Mouse (Mus musculus) lung, embryonic 15.5 days (tissue): ENCODE results near the gene Bmp6. TPM values are rescaled to one million over a fixed set of nuclear protein-coding genes. Genes with fewer than 3 reads are reported as not detected.

ENCODE experiments used
- ATAC-seq: fragments of 200-750 bp; cut with Nextera tagmentation; 2 replicates; pipeline ENCODE4 v1.8.0; 2017; ENCODE audit warnings: moderate number of reproducible peaks, borderline replicate concordance; ENCODE audit not compliant: low FRiP score, low TSS enrichment; ENCODE audit errors: extremely low read depth
- H3K27ac ChIP-seq: fragments of 300-500 bp; sonication (generic); 2 replicates; pipeline ENCODE4 v1.5.1; 2015; ENCODE audit warnings: moderate library complexity, mild to moderate bottlenecking, inconsistent platforms
- H3K27me3 ChIP-seq: fragments of 300-500 bp; sonication (generic); 2 replicates; pipeline ENCODE4 v1.6.1; 2015; ENCODE audit warnings: inconsistent platforms
- H3K36me3 ChIP-seq: fragments of 300-500 bp; sonication (generic); 2 replicates; pipeline ENCODE4 v1.6.1; 2015; ENCODE audit warnings: inconsistent platforms
- H3K4me1 ChIP-seq: fragments of 300-500 bp; sonication (generic); 2 replicates; pipeline ENCODE4 v1.6.1; 2015; ENCODE audit warnings: inconsistent platforms
- H3K4me2 ChIP-seq: fragments of 300-500 bp; sonication (generic); 2 replicates; pipeline ENCODE4 v1.6.1; 2015; ENCODE audit warnings: inconsistent platforms, mild to moderate bottlenecking, moderate library complexity
- H3K4me3 ChIP-seq: fragments of 300-500 bp; sonication (generic); 2 replicates; pipeline ENCODE4 v1.5.1; 2015; ENCODE audit warnings: mild to moderate bottlenecking, inconsistent platforms
- H3K9ac ChIP-seq: fragments of 300-500 bp; sonication (generic); 2 replicates; pipeline ENCODE4 v1.6.1; 2015; ENCODE audit warnings: inconsistent platforms
- H3K9me3 ChIP-seq: fragments of 300-500 bp; sonication (generic); 2 replicates; pipeline ENCODE4 v1.6.1; 2016; ENCODE audit warnings: inconsistent platforms
- WGBS: fragments of 180-500 bp; shearing (Covaris S2); methylation state at CpG from one replicate; pipeline ENCODE4 v1.1.7; 2015; 5-methylcytosine and 5-hydroxymethylcytosine counted together
- polyA plus RNA-seq: library from polyadenylated mRNA; unstranded; fragments of >200 nt; fragmentation: Nextera tagmentation; extraction: Ambion mirVana; gene quantifications from 2 replicates; pipeline ENCODE4 v1.2.1, GENCODE M21; 2015

Bmp6 gene
- polyA plus RNA-seq, 1 experiment from 2014 or later, result 1.2 TPM

GRCm38 (mm10) chr13:38343202-38343601 is 1.7 kb upstream of the Bmp6 start:
- no peak for ATAC-seq
- Histone ChIP-seq H3K27me3 (peaks cover 47% of the 10 kb centered on the region), H3K4me2 (no peak overlapping the region), H3K36me3 (no peaks in the 10 kb centered on the region), H3K27ac (no peak overlapping the region), H3K9ac (no peak overlapping the region), H3K9me3 (no peaks in the 10 kb centered on the region), H3K4me1 (peaks cover 30% of the 10 kb centered on the region), H3K4me3 (no peak overlapping the region)
- 71% methylated on average over 2 of the region's 2 CpGs for WGBS

- peak; percentile 47 for ATAC-seq
- peak overlapping the region; percentile 47 for H3K4me3 ChIP-seq
- H3K4me2 ChIP-seq, result peak overlapping the region; percentile 90
- WGBS, result under 1% methylated on average over 29 of the region's 32 CpGs
- H3K27ac ChIP-seq, result no peak overlapping the region
- H3K4me1 ChIP-seq, result peaks cover 30% of the 10 kb centered on the region
- H3K36me3 ChIP-seq, result no peaks in the 10 kb centered on the region
- H3K27me3 ChIP-seq, result peaks cover 61% of the 10 kb centered on the region
- H3K9me3 ChIP-seq, result no peaks in the 10 kb centered on the region
- peak overlapping the region; percentile 15; the same call in 1 of the 2 replicates for H3K9ac ChIP-seq
These were observed 519 bp downstream of the Bmp6 start for GRCm38 (mm10) chr13:38345431-38345820.

- no peak for ATAC-seq
- Histone ChIP-seq H3K9ac (peak overlapping the region; percentile 27), H3K9me3 (no peaks in the 10 kb centered on the region), H3K27ac (no peak overlapping the region), H3K27me3 (peaks cover 66% of the 10 kb centered on the region), H3K4me1 (peaks cover 33% of the 10 kb centered on the region), H3K4me3 (peak overlapping the region; percentile 47), H3K4me2 (peak overlapping the region; percentile 90), H3K36me3 (no peaks in the 10 kb centered on the region)
- under 1% methylated on average over 54 of the region's 63 CpGs for WGBS
These were observed 1.4 kb downstream of the Bmp6 start for GRCm38 (mm10) chr13:38346096-38346915.

GRCm38 (mm10) chr13:38347021-38347774 is 2.3 kb downstream of the Bmp6 start:
- H3K27ac ChIP-seq, result no peak overlapping the region
- H3K4me2 ChIP-seq, result peak overlapping the region; percentile 90
- H3K27me3 ChIP-seq, result peaks cover 69% of the 10 kb centered on the region
- H3K4me3 ChIP-seq, result peak overlapping the region; percentile 47
- no peaks in the 10 kb centered on the region for H3K36me3 ChIP-seq
- no peaks in the 10 kb centered on the region for H3K9me3 ChIP-seq
- H3K9ac ChIP-seq, result no peak overlapping the region
- ATAC-seq, result no peak
- H3K4me1 ChIP-seq, result peaks cover 37% of the 10 kb centered on the region
- 9% methylated on average over 19 of the region's 19 CpGs for WGBS

DNA sequence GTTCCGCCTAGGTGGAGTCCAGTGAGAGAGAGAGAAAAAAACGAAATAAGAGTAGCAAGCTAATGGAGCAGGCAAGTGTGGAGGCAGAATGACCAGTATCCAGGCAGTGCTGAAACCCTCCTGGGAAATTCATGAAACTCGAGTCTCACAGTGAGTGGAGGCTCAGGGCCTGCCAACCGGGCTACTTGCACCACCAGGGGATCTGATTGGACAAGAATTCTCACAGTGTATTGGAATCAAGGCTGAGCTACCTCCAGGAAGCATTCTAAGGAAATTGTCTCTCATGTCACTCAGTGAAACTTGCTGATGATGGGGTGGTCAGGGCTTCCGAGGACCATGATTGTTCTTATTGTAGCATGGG is 2.8 kb downstream of the Bmp6 start:
- Histone ChIP-seq H3K9me3 (no peaks in the 10 kb centered on the region), H3K36me3 (no peaks in the 10 kb centered on the region), H3K4me1 (peaks cover 36% of the 10 kb centered on the region), H3K4me2 (no peak overlapping the region; the same call in 1 of the 2 replicates), H3K27me3 (peaks cover 69% of the 10 kb centered on the region), H3K27ac (no peak overlapping the region), H3K4me3 (no peak overlapping the region), H3K9ac (no peak overlapping the region)
- WGBS, result 39% methylated on average over 5 of the region's 5 CpGs
- ATAC-seq, result no peak

DNA sequence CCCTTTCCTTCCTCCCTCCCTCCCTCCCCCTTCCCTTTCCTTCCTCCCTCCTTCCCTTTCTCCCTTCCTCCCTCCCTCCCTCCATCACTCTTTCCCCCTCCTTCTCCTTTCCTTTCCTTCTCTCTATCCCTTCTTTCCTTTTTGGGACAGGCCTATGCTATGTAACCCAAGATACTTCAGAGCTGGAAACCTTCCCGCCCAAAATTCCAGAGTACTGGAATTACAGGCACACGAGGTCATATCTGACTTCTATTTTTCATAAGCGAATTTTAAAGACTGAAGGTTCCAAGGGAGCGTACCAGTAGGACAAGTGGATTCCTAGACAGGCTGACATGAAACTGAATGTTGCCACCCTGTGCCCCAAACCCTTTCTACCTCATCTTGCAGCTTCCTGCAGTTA is 4.1 kb downstream of the Bmp6 start:
- peaks cover 68% of the 10 kb centered on the region for H3K27me3 ChIP-seq
- ATAC-seq, result no peak
- no peak overlapping the region for H3K27ac ChIP-seq
- H3K9ac ChIP-seq, result no peak overlapping the region
- H3K4me2 ChIP-seq, result no peak overlapping the region
- WGBS, result 53% methylated on average over 4 of the region's 4 CpGs
- H3K4me1 ChIP-seq, result peaks cover 34% of the 10 kb centered on the region
- no peak overlapping the region for H3K4me3 ChIP-seq
- H3K36me3 ChIP-seq, result no peaks in the 10 kb centered on the region
- no peaks in the 10 kb centered on the region for H3K9me3 ChIP-seq

GRCm38 (mm10) chr13:38349818-38350217 is 4.9 kb downstream of the Bmp6 start:
- WGBS, result 34% methylated on average over 5 of the region's 5 CpGs
- Histone ChIP-seq H3K36me3 (no peaks in the 10 kb centered on the region), H3K4me1 (peaks cover 29% of the 10 kb centered on the region), H3K9me3 (no peaks in the 10 kb centered on the region), H3K27ac (no peak overlapping the region), H3K4me3 (no peak overlapping the region), H3K4me2 (no peak overlapping the region), H3K27me3 (peaks cover 60% of the 10 kb centered on the region), H3K9ac (no peak overlapping the region)
- ATAC-seq, result no peak

- no peak overlapping the region for H3K4me2 ChIP-seq
- no peak overlapping the region for H3K4me3 ChIP-seq
- 18% methylated on average over 5 of the region's 5 CpGs for WGBS
- no peak for ATAC-seq
- no peaks in the 10 kb centered on the region for H3K9me3 ChIP-seq
- no peak overlapping the region for H3K27ac ChIP-seq
- H3K27me3 ChIP-seq, result peaks cover 38% of the 10 kb centered on the region
- H3K36me3 ChIP-seq, result no peaks in the 10 kb centered on the region
- peaks cover 9% of the 10 kb centered on the region for H3K4me1 ChIP-seq
- no peak overlapping the region for H3K9ac ChIP-seq
These were observed 7.1 kb downstream of the Bmp6 start for GRCm38 (mm10) chr13:38351996-38352395.

DNA sequence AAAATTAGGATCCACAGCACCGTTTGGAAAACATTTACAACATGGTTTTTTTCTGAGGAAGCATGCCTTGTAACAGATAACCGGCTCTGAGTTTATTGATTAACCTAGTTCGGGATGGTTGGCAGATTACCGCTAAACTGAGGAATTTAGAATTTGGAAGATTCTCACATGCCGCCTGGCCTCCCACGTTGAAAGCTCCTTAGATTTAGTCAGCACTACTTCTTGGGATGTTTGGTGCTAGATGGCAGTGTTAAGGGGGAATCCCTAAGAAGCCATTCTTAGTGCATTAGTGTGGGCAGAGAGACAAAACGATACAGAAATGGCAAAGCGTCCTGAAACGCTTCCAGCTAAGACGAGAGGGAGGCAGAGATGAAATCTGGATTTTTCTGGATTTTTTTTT is 8.1 kb downstream of the Bmp6 start:
- no peak overlapping the region for H3K4me3 ChIP-seq
- H3K9me3 ChIP-seq, result no peaks in the 10 kb centered on the region
- no peaks in the 10 kb centered on the region for H3K36me3 ChIP-seq
- peaks cover 7% of the 10 kb centered on the region; the same call in 1 of the 2 replicates for H3K4me1 ChIP-seq
- H3K27me3 ChIP-seq, result peaks cover 28% of the 10 kb centered on the region
- no peak for ATAC-seq
- no peak overlapping the region for H3K9ac ChIP-seq
- no peak overlapping the region for H3K27ac ChIP-seq
- H3K4me2 ChIP-seq, result no peak overlapping the region
- 62% methylated on average over 10 of the region's 10 CpGs for WGBS

DNA sequence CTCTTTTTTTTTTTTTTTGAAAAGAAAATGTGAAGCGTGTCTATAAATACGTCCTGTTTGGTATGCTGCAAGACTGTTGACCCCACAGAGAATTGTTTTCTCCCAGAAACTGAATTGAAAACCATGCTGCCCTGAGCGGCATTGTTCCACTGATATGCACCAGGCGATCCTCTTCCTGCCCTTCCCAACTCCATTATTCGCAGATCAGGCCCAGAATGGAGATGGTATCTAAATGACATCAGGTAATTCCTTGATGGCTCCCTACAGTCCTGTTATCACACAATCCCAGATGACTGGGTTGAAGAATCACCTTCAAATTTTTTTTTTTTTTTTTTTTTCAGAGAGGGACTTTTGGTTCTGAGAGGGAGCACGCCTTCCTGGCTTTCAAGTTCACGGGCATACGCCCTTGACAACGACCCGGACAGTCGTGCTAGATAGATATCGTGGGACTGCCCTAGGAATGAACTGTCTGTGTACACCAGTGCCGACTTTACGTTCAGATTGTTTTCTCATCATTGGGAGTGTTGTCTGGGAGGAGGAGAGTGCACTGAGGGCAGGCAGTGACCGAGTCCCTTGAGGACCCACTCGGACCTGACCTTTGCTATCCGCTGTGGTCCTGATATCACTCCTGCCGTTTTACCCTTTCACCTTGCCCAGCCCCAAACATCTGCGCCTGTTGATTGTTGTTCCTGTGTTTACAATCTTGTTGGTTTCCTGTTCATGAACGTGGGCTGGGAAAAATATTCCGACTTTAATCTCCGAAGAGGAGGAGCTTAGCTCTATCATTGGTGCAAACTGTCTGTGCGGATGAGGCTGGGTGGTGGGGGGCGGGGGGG is 8.7 kb downstream of the Bmp6 start:
- Histone ChIP-seq H3K27me3 (peaks cover 22% of the 10 kb centered on the region; the same call in 1 of the 2 replicates), H3K9ac (no peak overlapping the region), H3K4me1 (peaks cover 7% of the 10 kb centered on the region; the same call in 1 of the 2 replicates), H3K36me3 (no peaks in the 10 kb centered on the region), H3K4me2 (no peak overlapping the region), H3K27ac (no peak overlapping the region), H3K9me3 (no peaks in the 10 kb centered on the region), H3K4me3 (no peak overlapping the region)
- 45% methylated on average over 24 of the region's 24 CpGs for WGBS
- ATAC-seq, result no peak

GRCm38 (mm10) chr13:38354284-38354683 is 9.4 kb downstream of the Bmp6 start:
- Histone ChIP-seq H3K27me3 (peaks cover 20% of the 10 kb centered on the region; the same call in 1 of the 2 replicates), H3K36me3 (no peaks in the 10 kb centered on the region), H3K9ac (no peak overlapping the region), H3K4me3 (no peak overlapping the region), H3K4me1 (peaks cover 7% of the 10 kb centered on the region; the same call in 1 of the 2 replicates), H3K4me2 (no peak overlapping the region), H3K9me3 (no peaks in the 10 kb centered on the region), H3K27ac (no peak overlapping the region)
- ATAC-seq, result no peak
- 42% methylated on average over 1 of the region's 1 CpGs for whole genome bisulfite sequencing
